Mouse (Mus musculus) cerebellum, postnatal 14 days (tissue): Measurements from ENCODE around the gene Gucy2g.

Experiments used
- DNase-seq, 2 experiments: peaks; one replicate each; pipeline ENCODE4 v3.0.0; 2021; ENCODE audit warnings: mixed read lengths in 2 of 2

Gucy2g gene

GRCm38 (mm10) chr19:55241186-55241645 lies at the start of gene Gucy2g:
Gene Gucy2g, minus strand, starts transcription at chr19:55241236.
- no peak for DNase-seq

- DNase-seq, result no peak
Observed at GRCm38 (mm10) chr19:55288974-55289373, 47.9 kb upstream of the Gucy2g start.

GRCm38 (mm10) chr19:55286034-55286433 lies 45.0 kb upstream of the Gucy2g start:
- no peak for DNase-seq

GRCm38 (mm10) chr19:55284093-55284492 lies 43.1 kb upstream of the Gucy2g start:
- DNase-seq, result no peak

- DNase-seq, result no peak
Observed at GRCm38 (mm10) chr19:55276770-55277169, 35.7 kb upstream of the Gucy2g start.

- DNase-seq, result no peak
Observed at GRCm38 (mm10) chr19:55276100-55276499, 35.1 kb upstream of the Gucy2g start.

- no peak for DNase-seq
Observed at GRCm38 (mm10) chr19:55273340-55273739, 32.3 kb upstream of the Gucy2g start.

- no peak for DNase-seq
Observed at GRCm38 (mm10) chr19:55271448-55271847, 30.4 kb upstream of the Gucy2g start.

GRCm38 (mm10) chr19:55269051-55269450 lies 28.0 kb upstream of the Gucy2g start:
- no peak for DNase-seq

GRCm38 (mm10) chr19:55268150-55268549 lies 27.1 kb upstream of the Gucy2g start:
- no peak for DNase-seq

GRCm38 (mm10) chr19:55266786-55267185 lies 25.8 kb upstream of the Gucy2g start:
- no peak for DNase-seq

GRCm38 (mm10) chr19:55265269-55265668 lies 24.2 kb upstream of the Gucy2g start:
- DNase-seq, result no peak

GRCm38 (mm10) chr19:55260389-55261184 lies 19.6 kb upstream of the Gucy2g start:
- DNase-seq, result no peak

- no peak for DNase-seq
Observed at GRCm38 (mm10) chr19:55258514-55258913, 17.5 kb upstream of the Gucy2g start.

GRCm38 (mm10) chr19:55257656-55258375 lies 16.8 kb upstream of the Gucy2g start:
- DNase-seq, result no peak

GRCm38 (mm10) chr19:55256156-55256555 lies 15.1 kb upstream of the Gucy2g start:
- DNase-seq, result no peak

- peak; percentile 29 to 43 for DNase-seq
Observed at GRCm38 (mm10) chr19:55254513-55255016, 13.5 kb upstream of the Gucy2g start.

GRCm38 (mm10) chr19:55253570-55254441 lies 12.8 kb upstream of the Gucy2g start:
- DNase-seq, result peak; percentile 62 to 65

GRCm38 (mm10) chr19:55253239-55253569 lies 12.2 kb upstream of the Gucy2g start:
- DNase-seq, result no peak

- DNase-seq, result no peak
Observed at GRCm38 (mm10) chr19:55251383-55252124, 10.5 kb upstream of the Gucy2g start, which contains the start of gene Acsl5. Gene Acsl5, plus strand, starts transcription at chr19:55251938.

- DNase-seq, result no peak
Observed at GRCm38 (mm10) chr19:55250451-55250850, 9.4 kb upstream of the Gucy2g start.

GRCm38 (mm10) chr19:55247991-55248520 lies 7.0 kb upstream of the Gucy2g start:
- DNase-seq, result no peak
